Mouse (Mus musculus): ENCODE data around the gene Mtmr2. TPM values are rescaled to one million over a fixed set of nuclear protein-coding genes. Genes with fewer than 3 reads are reported as not detected.
"Not testable (repeated sequence)": the region's sequence is repeated elsewhere in the genome, so short reads cannot be mapped to it uniquely, and the experiment has no call there.

Mtmr2 gene
- polyA plus RNA-seq, 1 experiment from 2014 or later: 64.9 TPM

DNA sequence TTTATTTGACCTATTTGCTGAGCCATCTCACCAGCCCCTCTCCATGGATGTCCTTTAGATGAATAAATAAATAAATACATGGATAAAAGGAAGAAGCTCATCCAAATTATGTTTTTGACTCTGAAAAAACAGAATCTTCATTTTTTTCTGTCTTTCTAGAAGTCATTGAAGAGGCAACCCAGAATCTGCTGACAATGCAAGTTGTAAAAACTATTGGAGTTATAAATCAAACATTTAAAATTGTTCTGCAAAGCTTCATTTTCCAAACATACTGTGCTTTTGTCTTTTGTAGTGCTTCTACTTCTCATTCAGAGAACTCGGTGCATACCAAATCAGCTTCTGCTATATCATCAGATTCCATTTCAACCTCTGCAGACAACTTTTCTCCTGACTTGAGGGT lies 33.8 kb downstream of the Mtmr2 start:
- H3K4me3 ChIP-seq (ENCODE audit: low read depth, low read length): no peak overlapping the region
- 95% methylated on average over 1 of the region's 1 CpGs for WGBS
- no peaks in the 10 kb centered on the region for H3K4me1 ChIP-seq (ENCODE audit: control insufficient read depth, insufficient read depth, low read length)
- DNase-seq (ENCODE audit: low spot score): no peak
- no peaks in the 10 kb centered on the region for H3K27me3 ChIP-seq (replicated peaks; ENCODE audit: control insufficient read depth, insufficient read depth, low read length)
- no peak overlapping the region for H3K4me2 ChIP-seq (ENCODE audit: low read depth, low read length)
- peaks cover 25% of the 10 kb centered on the region for H3K36me3 ChIP-seq (ENCODE audit: control insufficient read depth, insufficient read depth, low read length)
- H3K27ac ChIP-seq (replicated peaks; ENCODE audit: low read depth, low read length): no peak overlapping the region
- peaks cover 8% of the 10 kb centered on the region; the same call in 1 of the 2 replicates for H3K9me3 ChIP-seq (ENCODE audit: control insufficient read depth, low read length)
- H3K9ac ChIP-seq (ENCODE audit: low read depth, low read length): no peak overlapping the region
- no peak for ATAC-seq (ENCODE audit: low read depth)

DNA sequence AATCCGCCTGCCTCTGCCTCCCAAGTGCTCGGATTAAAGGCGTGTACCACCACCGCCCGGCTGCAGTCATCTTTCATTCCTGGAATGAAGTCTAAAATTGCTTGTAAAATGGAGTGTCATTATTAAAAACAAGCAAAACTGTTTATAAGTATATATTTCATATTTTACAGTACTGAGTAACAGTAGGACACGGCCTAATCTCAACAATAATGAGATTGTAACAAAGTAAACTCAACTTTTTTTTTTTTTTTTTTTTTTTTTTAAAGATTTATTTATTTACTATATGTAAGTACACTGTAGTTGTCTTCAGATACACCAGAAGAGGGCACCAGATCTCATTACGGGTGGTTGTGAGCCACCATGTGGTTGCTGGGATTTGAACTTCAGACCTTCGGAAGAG lies 42.7 kb downstream of the Mtmr2 start:
- ATAC-seq (ENCODE audit: low read depth): not testable (repeated sequence)

DNA sequence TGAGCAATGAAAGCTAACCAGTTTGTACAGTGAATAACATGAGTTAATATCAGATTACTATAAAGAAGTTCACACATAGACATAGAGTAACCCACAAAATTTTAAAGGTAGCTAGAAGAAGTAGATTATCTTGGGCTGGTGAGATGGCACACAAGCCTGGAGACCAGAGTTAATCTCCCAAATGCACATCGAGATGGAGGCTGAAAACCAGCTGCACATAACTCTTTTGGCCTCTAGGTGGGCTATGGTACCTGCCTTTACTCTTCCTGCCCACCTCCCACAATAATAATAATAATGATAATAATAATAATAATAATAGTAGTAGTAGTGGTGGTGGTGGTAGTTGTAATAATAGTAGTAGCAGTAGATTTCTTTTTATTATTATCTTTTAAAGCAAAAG lies 46.1 kb downstream of the Mtmr2 start:
- Histone ChIP-seq H3K36me3 (ENCODE audit: control insufficient read depth, insufficient read depth, low read length) (peaks cover 59% of the 10 kb centered on the region), H3K9ac (ENCODE audit: low read depth, low read length) (no peak overlapping the region), H3K4me3 (ENCODE audit: low read depth, low read length) (no peak overlapping the region), H3K4me2 (ENCODE audit: low read depth, low read length) (no peak overlapping the region), H3K27me3 (replicated peaks; ENCODE audit: control insufficient read depth, insufficient read depth, low read length) (no peaks in the 10 kb centered on the region), H3K9me3 (ENCODE audit: control insufficient read depth, low read length) (no peaks in the 10 kb centered on the region), H3K27ac (replicated peaks; ENCODE audit: low read depth, low read length) (no peak overlapping the region), H3K4me1 (ENCODE audit: control insufficient read depth, insufficient read depth, low read length) (no peaks in the 10 kb centered on the region)
- no peak for DNase-seq (ENCODE audit: low spot score)
- no peak for ATAC-seq (ENCODE audit: low read depth)
- WGBS: 77% methylated on average over 1 of the region's 1 CpGs

More for the DNA sequence above, 42.7 kb downstream of the Mtmr2 start:
- not testable (repeated sequence) for H3K27ac ChIP-seq (replicated peaks; ENCODE audit: low read depth, low read length); H3K9ac ChIP-seq (ENCODE audit: low read depth, low read length); H3K9me3 ChIP-seq (ENCODE audit: control insufficient read depth, low read length); DNase-seq (ENCODE audit: low spot score); H3K4me2 ChIP-seq (ENCODE audit: low read depth, low read length); H3K4me3 ChIP-seq (ENCODE audit: low read depth, low read length); H3K4me1 ChIP-seq (ENCODE audit: control insufficient read depth, insufficient read depth, low read length); H3K27me3 ChIP-seq (replicated peaks; ENCODE audit: control insufficient read depth, insufficient read depth, low read length)
- H3K36me3 ChIP-seq (ENCODE audit: control insufficient read depth, insufficient read depth, low read length): peaks cover 63% of the 10 kb centered on the region
- 94% methylated on average over 7 of the region's 8 CpGs for WGBS

DNA sequence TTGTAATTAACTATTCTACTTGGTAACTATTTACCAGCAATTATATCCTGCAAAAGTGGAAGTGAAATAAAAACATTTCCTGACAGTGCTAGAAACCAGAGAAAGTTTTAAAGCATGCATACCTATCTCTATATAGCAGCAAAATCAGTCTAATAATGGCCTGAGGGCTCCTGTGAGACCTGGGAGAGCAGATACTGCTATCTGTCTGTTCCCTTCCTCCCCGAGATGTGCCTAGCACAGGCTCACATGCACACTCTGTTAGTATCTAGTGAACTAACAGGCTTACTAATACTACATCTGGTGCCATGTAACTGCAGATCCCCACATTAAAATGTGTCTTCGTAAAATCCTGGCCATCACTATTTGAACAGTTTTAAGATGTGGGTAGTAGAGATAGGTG lies 46.5 kb downstream of the Mtmr2 start:
- Histone ChIP-seq H3K9ac (ENCODE audit: low read depth, low read length) (no peak overlapping the region), H3K9me3 (ENCODE audit: control insufficient read depth, low read length) (no peaks in the 10 kb centered on the region), H3K4me1 (ENCODE audit: control insufficient read depth, insufficient read depth, low read length) (no peaks in the 10 kb centered on the region), H3K4me2 (ENCODE audit: low read depth, low read length) (no peak overlapping the region), H3K27ac (replicated peaks; ENCODE audit: low read depth, low read length) (no peak overlapping the region), H3K4me3 (ENCODE audit: low read depth, low read length) (no peak overlapping the region), H3K27me3 (replicated peaks; ENCODE audit: control insufficient read depth, insufficient read depth, low read length) (no peaks in the 10 kb centered on the region), H3K36me3 (ENCODE audit: control insufficient read depth, insufficient read depth, low read length) (peaks cover 59% of the 10 kb centered on the region)
- 89% methylated on average over 2 of the region's 2 CpGs for WGBS
- ATAC-seq (ENCODE audit: low read depth) (no peak), DNase-seq (ENCODE audit: low spot score) (no peak)

DNA sequence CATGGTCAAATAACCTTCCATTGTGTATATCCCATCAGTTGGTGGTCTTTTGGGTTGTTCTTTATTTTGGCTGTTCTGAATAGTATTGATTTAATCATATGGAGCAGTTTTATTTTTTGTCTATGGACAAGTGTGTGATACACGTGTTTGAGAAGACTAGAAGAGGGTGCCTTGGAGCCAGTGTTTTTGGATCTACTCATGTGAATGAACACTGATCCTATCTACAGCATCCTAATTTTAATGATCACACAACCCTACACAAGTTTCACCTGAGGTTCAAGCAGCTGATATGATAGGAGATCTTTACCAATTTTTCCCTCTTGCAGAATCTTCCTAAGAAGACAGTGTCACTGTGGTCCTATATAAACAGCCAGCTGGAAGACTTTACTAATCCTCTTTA lies 56.3 kb downstream of the Mtmr2 start:
- peaks cover 80% of the 10 kb centered on the region for H3K36me3 ChIP-seq (ENCODE audit: control insufficient read depth, insufficient read depth, low read length)
- ATAC-seq (ENCODE audit: low read depth): no peak
- H3K4me1 ChIP-seq (ENCODE audit: control insufficient read depth, insufficient read depth, low read length): no peaks in the 10 kb centered on the region
- WGBS: 74% methylated on average over 1 of the region's 1 CpGs
- no peak for DNase-seq (ENCODE audit: low spot score)
- H3K4me3 ChIP-seq (ENCODE audit: low read depth, low read length): no peak overlapping the region
- H3K9ac ChIP-seq (ENCODE audit: low read depth, low read length): no peak overlapping the region
- H3K4me2 ChIP-seq (ENCODE audit: low read depth, low read length): no peak overlapping the region
- H3K9me3 ChIP-seq (ENCODE audit: control insufficient read depth, low read length): no peaks in the 10 kb centered on the region
- H3K27me3 ChIP-seq (replicated peaks; ENCODE audit: control insufficient read depth, insufficient read depth, low read length): no peaks in the 10 kb centered on the region
- no peak overlapping the region for H3K27ac ChIP-seq (replicated peaks; ENCODE audit: low read depth, low read length)

DNA sequence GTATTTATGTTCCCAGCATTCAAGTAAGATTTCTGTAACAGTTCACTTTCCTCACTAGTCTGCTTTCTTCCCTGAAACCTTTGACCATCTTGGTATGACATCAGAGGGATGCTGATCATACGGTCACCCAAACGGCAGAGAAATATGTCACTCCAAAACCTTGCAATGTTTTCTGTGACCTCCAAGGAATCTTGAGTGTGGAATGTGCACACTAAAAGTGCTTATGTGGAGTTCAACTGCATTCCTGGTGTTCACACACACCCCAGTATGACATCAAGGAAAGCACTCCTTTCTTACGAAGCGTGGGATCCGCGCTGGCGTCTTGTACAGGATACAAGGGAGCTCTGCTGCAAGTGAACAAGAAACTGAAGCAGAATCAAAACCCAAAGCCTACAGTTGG lies 58.6 kb downstream of the Mtmr2 start:
- Histone ChIP-seq H3K27me3 (replicated peaks; ENCODE audit: control insufficient read depth, insufficient read depth, low read length) (no peaks in the 10 kb centered on the region), H3K9me3 (ENCODE audit: control insufficient read depth, low read length) (no peaks in the 10 kb centered on the region), H3K36me3 (ENCODE audit: control insufficient read depth, insufficient read depth, low read length) (peaks cover 86% of the 10 kb centered on the region), H3K4me1 (ENCODE audit: control insufficient read depth, insufficient read depth, low read length) (no peaks in the 10 kb centered on the region), H3K9ac (ENCODE audit: low read depth, low read length) (no peak overlapping the region), H3K4me2 (ENCODE audit: low read depth, low read length) (no peak overlapping the region), H3K4me3 (ENCODE audit: low read depth, low read length) (no peak overlapping the region), H3K27ac (replicated peaks; ENCODE audit: low read depth, low read length) (no peak overlapping the region)
- no peak for ATAC-seq (ENCODE audit: low read depth)
- 89% methylated on average over 7 of the region's 7 CpGs for WGBS
- no peak for DNase-seq (ENCODE audit: low spot score)

DNA sequence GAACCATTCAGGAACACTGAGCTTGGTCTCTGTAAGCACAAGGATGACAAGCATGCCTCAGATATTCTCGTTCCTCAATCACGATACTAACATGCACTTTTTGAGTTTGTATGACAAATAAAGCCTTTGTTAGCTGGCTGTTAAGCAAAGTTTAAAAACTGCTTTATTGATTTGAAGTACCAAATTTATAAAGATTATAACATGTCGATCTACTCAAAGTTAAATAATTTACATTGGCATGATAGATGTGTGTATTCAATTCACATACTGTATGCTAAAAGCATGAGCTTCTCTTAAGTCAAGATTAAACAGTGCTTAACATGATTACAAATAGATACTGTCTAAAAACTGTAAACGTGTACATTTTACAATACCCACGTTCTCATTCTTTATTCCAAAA lies 59.4 kb downstream of the Mtmr2 start:
- Histone ChIP-seq H3K4me3 (ENCODE audit: low read depth, low read length) (no peak overlapping the region), H3K9me3 (ENCODE audit: control insufficient read depth, low read length) (no peaks in the 10 kb centered on the region), H3K27ac (replicated peaks; ENCODE audit: low read depth, low read length) (no peak overlapping the region), H3K27me3 (replicated peaks; ENCODE audit: control insufficient read depth, insufficient read depth, low read length) (no peaks in the 10 kb centered on the region), H3K36me3 (ENCODE audit: control insufficient read depth, insufficient read depth, low read length) (peaks cover 89% of the 10 kb centered on the region), H3K4me1 (ENCODE audit: control insufficient read depth, insufficient read depth, low read length) (no peaks in the 10 kb centered on the region), H3K9ac (ENCODE audit: low read depth, low read length) (no peak overlapping the region), H3K4me2 (ENCODE audit: low read depth, low read length) (no peak overlapping the region)
- 89% methylated on average over 5 of the region's 5 CpGs for WGBS
- ATAC-seq (ENCODE audit: low read depth): no peak
- DNase-seq (ENCODE audit: low spot score): no peak

DNA sequence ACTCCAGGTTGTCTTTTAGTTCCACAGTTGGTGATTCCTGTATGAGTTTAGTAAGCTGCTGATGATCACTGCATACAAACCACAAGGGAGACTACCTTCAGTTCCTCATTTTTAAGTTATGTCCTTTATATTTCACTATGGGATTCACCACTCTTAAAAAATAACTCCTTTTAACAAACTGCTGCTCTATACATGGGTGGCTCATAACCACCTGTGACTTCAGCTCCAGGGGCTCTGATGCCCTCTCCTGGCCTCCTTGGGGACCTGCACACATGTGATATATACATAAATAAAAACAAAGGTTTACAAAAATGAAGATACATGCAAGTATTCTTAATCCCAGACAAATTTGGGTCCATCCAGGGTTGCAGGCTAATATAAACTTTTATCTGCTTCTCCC lies 61.7 kb downstream of the Mtmr2 start:
- DNase-seq (ENCODE audit: low spot score) (peak; percentile 7), ATAC-seq (ENCODE audit: low read depth) (no peak)
- Histone ChIP-seq H3K4me3 (ENCODE audit: low read depth, low read length) (no peak overlapping the region), H3K27me3 (replicated peaks; ENCODE audit: control insufficient read depth, insufficient read depth, low read length) (no peaks in the 10 kb centered on the region), H3K9ac (ENCODE audit: low read depth, low read length) (no peak overlapping the region), H3K9me3 (ENCODE audit: control insufficient read depth, low read length) (no peaks in the 10 kb centered on the region), H3K27ac (replicated peaks; ENCODE audit: low read depth, low read length) (no peak overlapping the region), H3K36me3 (ENCODE audit: control insufficient read depth, insufficient read depth, low read length) (peaks cover 83% of the 10 kb centered on the region), H3K4me1 (ENCODE audit: control insufficient read depth, insufficient read depth, low read length) (no peaks in the 10 kb centered on the region), H3K4me2 (ENCODE audit: low read depth, low read length) (no peak overlapping the region)

DNA sequence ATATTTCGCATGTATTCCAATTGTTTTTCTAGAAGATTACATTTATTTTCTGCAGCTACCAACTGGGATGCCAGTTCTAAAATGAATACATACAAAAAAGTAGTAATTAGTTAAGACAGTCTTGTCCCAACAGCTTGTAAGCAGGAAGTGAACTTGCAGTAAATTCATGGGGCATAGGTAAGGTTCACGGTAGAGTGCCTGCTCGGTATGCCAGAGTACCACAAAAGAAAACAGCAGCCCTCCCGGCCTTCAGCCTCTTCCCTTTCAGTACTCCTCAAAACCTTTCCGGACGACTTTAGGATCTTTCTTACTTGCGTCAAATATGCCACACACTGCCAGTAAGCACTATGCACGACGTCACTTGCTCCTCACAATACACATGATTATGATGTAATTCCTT lies 70.2 kb downstream of the Mtmr2 start:
- ATAC-seq (ENCODE audit: low read depth): no peak
- Histone ChIP-seq H3K9ac (ENCODE audit: low read depth, low read length) (no peak overlapping the region), H3K36me3 (ENCODE audit: control insufficient read depth, insufficient read depth, low read length) (peaks cover 73% of the 10 kb centered on the region), H3K27ac (replicated peaks; ENCODE audit: low read depth, low read length) (no peak overlapping the region), H3K27me3 (replicated peaks; ENCODE audit: control insufficient read depth, insufficient read depth, low read length) (no peaks in the 10 kb centered on the region), H3K4me2 (ENCODE audit: low read depth, low read length) (no peak overlapping the region), H3K9me3 (ENCODE audit: control insufficient read depth, low read length) (no peaks in the 10 kb centered on the region), H3K4me1 (ENCODE audit: control insufficient read depth, insufficient read depth, low read length) (no peaks in the 10 kb centered on the region), H3K4me3 (ENCODE audit: low read depth, low read length) (no peak overlapping the region)
- no peak for DNase-seq (ENCODE audit: low spot score)
- 90% methylated on average over 9 of the region's 9 CpGs for WGBS
